Mouse (Mus musculus) heart, postnatal 0 days (tissue): Measurements from ENCODE around the gene 4933402N22Rik.
"Not testable (repeated sequence)": the region's sequence is repeated elsewhere in the genome, so short reads cannot be mapped to it uniquely, and the experiment has no call there.

Experiments used
- CTCF ChIP-seq: IDR thresholded peaks from 2 replicates; pipeline ENCODE4 v1.5.1; 2016; ENCODE audit warnings: antibody characterized with exemption, control low read depth, low read depth
- EP300 ChIP-seq: IDR thresholded peaks from 2 replicates; pipeline ENCODE4 v1.6.1; 2016; ENCODE audit warnings: antibody characterized with exemption, low read depth

DNA sequence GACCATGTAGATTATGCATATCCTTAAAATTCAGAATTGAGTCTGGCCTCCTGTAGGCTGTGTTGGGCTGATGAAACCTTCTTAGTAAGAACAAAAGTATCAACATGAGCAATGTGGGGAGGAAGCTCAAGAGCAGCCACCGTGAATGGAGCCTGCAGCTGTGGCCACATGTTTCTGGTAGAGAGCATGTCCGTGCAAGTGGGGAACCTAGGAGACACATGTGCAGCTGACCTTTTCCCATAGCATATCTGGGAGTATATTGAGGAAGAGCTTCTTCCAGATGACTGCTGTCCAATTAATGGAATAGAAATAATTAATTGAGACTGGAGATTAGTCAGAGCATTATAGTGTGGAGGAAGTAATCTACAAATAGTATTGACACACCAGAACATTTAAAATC is 5.9 kb downstream of the 4933402N22Rik start:
- TF ChIP-seq EP300, CTCF: not testable (repeated sequence)
